Comparison of ENCODE assay signal across 14 mouse cellular contexts in the genomic region with DNA sequence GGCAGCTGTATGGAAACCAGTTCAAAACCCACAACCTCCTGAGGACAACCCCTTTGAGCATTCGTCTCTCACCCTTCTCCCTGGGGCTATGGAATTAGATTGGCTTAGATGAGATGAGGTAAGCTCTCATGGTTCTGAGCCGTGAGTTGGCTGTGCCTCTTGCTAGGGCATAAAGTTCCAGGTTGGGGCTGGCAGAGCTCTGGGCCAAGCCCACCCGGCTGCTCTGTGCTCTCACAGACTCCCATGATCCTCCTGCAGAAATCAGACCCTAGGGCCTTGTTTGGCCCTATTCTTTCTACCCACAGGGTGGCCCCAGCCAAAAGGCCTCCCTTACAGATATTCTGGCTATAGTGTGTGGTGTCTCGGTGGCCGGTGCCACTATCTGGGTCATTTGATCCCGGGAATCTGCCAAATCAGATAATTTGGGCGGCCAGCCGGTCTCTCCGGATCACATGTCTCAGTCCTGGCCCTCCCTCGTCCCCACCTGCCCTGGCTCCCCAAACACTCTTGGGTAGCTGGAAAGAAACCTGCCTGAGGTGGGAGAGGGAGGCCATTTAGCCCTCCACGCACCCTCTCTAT. TPM values are rescaled to one million over a fixed set of nuclear protein-coding genes. Genes with fewer than 3 reads are reported as not detected.
"Had no signal": no experiment of that assay in that cellular context is flagged by ENCODE, and none has a peak within 500 bp of the region (broad histone marks: within the 10 kb centered on the region; RNA-seq: fewer than 3 reads in every experiment).

No protein-coding gene starts in this region.

- H3K27ac ChIP-seq: kidney, postnatal 0 days; layer of hippocampus, adult 2 months; limb, embryonic 12.5 days; liver, embryonic 14.5 days; midbrain, embryonic 10.5 days; neural tube, embryonic 15.5 days had no signal

- H3K4me2 ChIP-seq: limb, embryonic 12.5 days; neural tube, embryonic 15.5 days had no signal

- H3K9me3 ChIP-seq: limb, embryonic 12.5 days; midbrain, embryonic 10.5 days; neural tube, embryonic 15.5 days had no signal

- H3K36me3 ChIP-seq: limb, embryonic 12.5 days; midbrain, embryonic 10.5 days; neural tube, embryonic 15.5 days had no signal

- H3K4me3 ChIP-seq: layer of hippocampus, adult 2 months; limb, embryonic 12.5 days; midbrain, embryonic 10.5 days; myocyte; neural tube, embryonic 15.5 days had no signal

- H3K9ac ChIP-seq: limb, embryonic 12.5 days; liver, embryonic 14.5 days; neural tube, embryonic 15.5 days had no signal

- H3K27me3 ChIP-seq: neural tube, embryonic 15.5 days had no signal

- H3K4me1 ChIP-seq: limb, embryonic 12.5 days had no signal

- DNase-seq: kidney, postnatal 36 days; liver; lung, adult 18-20 months; midbrain, embryonic 14.5 days; right cerebral cortex, adult 18-20 months; right cerebral cortex, postnatal 25 days; thymus, postnatal 36 days had no signal

RNA-seq across cellular contexts. Expression of a gene that starts 4.5 kb away (rescaled TPM):
- polyA plus RNA-seq: myocyte had no signal
